Mouse (Mus musculus) forebrain, embryonic 16.5 days (tissue): ENCODE measurements at regions not wholly inside any gene's neighbourhood (a gene's known extent, or its start where the extent isn't known, plus 50 kb on each side); places are given as distances from the start of the nearest gene placed in this dataset.

Experiments used
- ATAC-seq: fragments of 200-750 bp; cut with Nextera tagmentation; 2 replicates; pipeline ENCODE4 v1.8.0; 2017; ENCODE audit warnings: mild to moderate bottlenecking, moderate library complexity
- H3K27ac ChIP-seq: fragments of 300-500 bp; sonication (generic); 2 replicates; pipeline ENCODE4 v1.5.1; 2014; ENCODE audit warnings: low read length, control low read depth
- H3K27me3 ChIP-seq: fragments of 300-500 bp; sonication (generic); replicated peaks from 2 replicates; pipeline ENCODE4 v1.6.1; 2014; ENCODE audit warnings: low read length; ENCODE audit not compliant: control insufficient read depth, insufficient read depth
- H3K36me3 ChIP-seq: fragments of 300-500 bp; sonication (generic); 2 replicates; pipeline ENCODE4 v1.6.1; 2014; ENCODE audit not compliant: control insufficient read depth, insufficient read depth
- H3K4me1 ChIP-seq: fragments of 300-500 bp; sonication (generic); replicated peaks from 2 replicates; pipeline ENCODE4 v1.6.1; 2014; ENCODE audit warnings: low read length; ENCODE audit not compliant: control insufficient read depth, insufficient read depth
- H3K4me2 ChIP-seq: fragments of 300-500 bp; sonication (generic); 2 replicates; pipeline ENCODE4 v1.6.1; 2014; ENCODE audit warnings: mild to moderate bottlenecking, low read length, control low read depth
- H3K4me3 ChIP-seq: fragments of 300-500 bp; sonication (generic); replicated peaks from 2 replicates; pipeline ENCODE4 v1.5.1; 2014; ENCODE audit warnings: mild to moderate bottlenecking, low read length, control low read depth
- H3K9ac ChIP-seq: fragments of 300-500 bp; sonication (generic); replicated peaks from 2 replicates; pipeline ENCODE4 v1.6.1; 2014; ENCODE audit warnings: low read depth, low read length, control low read depth
- H3K9me3 ChIP-seq: fragments of 300-500 bp; sonication (generic); 2 replicates; pipeline ENCODE4 v1.6.1; 2016; ENCODE audit warnings: low read length; ENCODE audit not compliant: control insufficient read depth
- WGBS: fragments of 180-500 bp; shearing (Covaris S2); extraction: QIAGEN DNeasy Blood & Tissue Kit; methylation state at CpG from one replicate; pipeline ENCODE4 v1.1.7; 2014; 5-methylcytosine and 5-hydroxymethylcytosine counted together

GRCm38 (mm10) chr10:111836802-111837201 is 135.7 kb upstream of the Krr1 start:
- H3K36me3 ChIP-seq: no peaks in the 10 kb centered on the region
- 0 out of 2 replicates have a peak, but pooled peaks cover 2% of the 10 kb centered on the region for H3K4me1 ChIP-seq
- 93% methylated on average over 4 of the region's 4 CpGs for WGBS
- H3K27ac ChIP-seq: no peak overlapping the region
- no peak overlapping the region for H3K9ac ChIP-seq
- H3K27me3 ChIP-seq: no peaks in the 10 kb centered on the region
- ATAC-seq: no peak
- H3K4me2 ChIP-seq: no peak overlapping the region
- no peaks in the 10 kb centered on the region for H3K9me3 ChIP-seq
- no peak overlapping the region for H3K4me3 ChIP-seq

- Histone ChIP-seq H3K4me3 (no peak overlapping the region), H3K9ac (no peak overlapping the region), H3K27ac (no peak overlapping the region), H3K36me3 (no peaks in the 10 kb centered on the region), H3K9me3 (no peaks in the 10 kb centered on the region), H3K27me3 (no peaks in the 10 kb centered on the region), H3K4me2 (no peak overlapping the region), H3K4me1 (no peaks in the 10 kb centered on the region)
- no peak for ATAC-seq
- 56% methylated on average over 11 of the region's 11 CpGs for WGBS
Observed at GRCm38 (mm10) chr10:111842321-111842775, 130.1 kb upstream of the Krr1 start.

- no peaks in the 10 kb centered on the region for H3K9me3 ChIP-seq
- H3K9ac ChIP-seq: no peak overlapping the region
- no peaks in the 10 kb centered on the region for H3K4me1 ChIP-seq
- H3K27ac ChIP-seq: no peak overlapping the region
- H3K27me3 ChIP-seq: no peaks in the 10 kb centered on the region
- no peak for ATAC-seq
- WGBS: 72% methylated on average over 7 of the region's 7 CpGs
- no peak overlapping the region for H3K4me3 ChIP-seq
- H3K4me2 ChIP-seq: no peak overlapping the region
- no peaks in the 10 kb centered on the region for H3K36me3 ChIP-seq
Observed at GRCm38 (mm10) chr10:111842896-111843295, 129.6 kb upstream of the Krr1 start.

- Histone ChIP-seq H3K4me3 (no peak overlapping the region), H3K27ac (no peak overlapping the region), H3K9me3 (no peaks in the 10 kb centered on the region), H3K4me2 (no peak overlapping the region), H3K4me1 (no peaks in the 10 kb centered on the region), H3K9ac (no peak overlapping the region), H3K27me3 (no peaks in the 10 kb centered on the region), H3K36me3 (no peaks in the 10 kb centered on the region)
- WGBS: 37% methylated on average over 9 of the region's 9 CpGs
- no peak for ATAC-seq
Observed at GRCm38 (mm10) chr10:111843301-111843700, 129.2 kb upstream of the Krr1 start.

- H3K27ac ChIP-seq: no peak overlapping the region
- ATAC-seq: no peak
- H3K4me3 ChIP-seq: no peak overlapping the region
- H3K27me3 ChIP-seq: no peaks in the 10 kb centered on the region
- H3K36me3 ChIP-seq: no peaks in the 10 kb centered on the region
- 74% methylated on average over 10 of the region's 10 CpGs for WGBS
- H3K9me3 ChIP-seq: no peaks in the 10 kb centered on the region
- H3K4me2 ChIP-seq: no peak overlapping the region
- no peak overlapping the region for H3K9ac ChIP-seq
- no peaks in the 10 kb centered on the region for H3K4me1 ChIP-seq
Observed at GRCm38 (mm10) chr10:111844144-111844543, 128.3 kb upstream of the Krr1 start.

GRCm38 (mm10) chr10:111845946-111846345 is 126.5 kb upstream of the Krr1 start:
- WGBS: 94% methylated on average over 2 of the region's 2 CpGs
- H3K9ac ChIP-seq: no peak overlapping the region

GRCm38 (mm10) chr10:111854254-111854653 is 118.2 kb upstream of the Krr1 start:
- Histone ChIP-seq H3K9me3 (no peaks in the 10 kb centered on the region), H3K27ac (no peak overlapping the region), H3K4me3 (no peak overlapping the region), H3K36me3 (no peaks in the 10 kb centered on the region), H3K27me3 (no peaks in the 10 kb centered on the region), H3K9ac (no peak overlapping the region), H3K4me1 (no peaks in the 10 kb centered on the region), H3K4me2 (no peak overlapping the region)
- WGBS: 78% methylated on average over 5 of the region's 5 CpGs
- no peak for ATAC-seq

More at GRCm38 (mm10) chr10:111845946-111846345, 126.5 kb upstream of the Krr1 start:
- H3K36me3 ChIP-seq: no peaks in the 10 kb centered on the region
- ATAC-seq: no peak
- H3K9me3 ChIP-seq: no peaks in the 10 kb centered on the region
- no peak overlapping the region for H3K4me3 ChIP-seq
- no peaks in the 10 kb centered on the region for H3K27me3 ChIP-seq
- no peak overlapping the region for H3K4me2 ChIP-seq
- H3K27ac ChIP-seq: no peak overlapping the region
- H3K4me1 ChIP-seq: no peaks in the 10 kb centered on the region

- Histone ChIP-seq H3K36me3 (no peaks in the 10 kb centered on the region), H3K4me2 (no peak overlapping the region), H3K9ac (no peak overlapping the region), H3K4me1 (no peaks in the 10 kb centered on the region), H3K27ac (no peak overlapping the region), H3K9me3 (no peaks in the 10 kb centered on the region), H3K27me3 (no peaks in the 10 kb centered on the region), H3K4me3 (no peak overlapping the region)
- WGBS: 95% methylated on average over 18 of the region's 18 CpGs
- no peak for ATAC-seq
Observed at GRCm38 (mm10) chr10:111855496-111855895, 117.0 kb upstream of the Krr1 start.

- Histone ChIP-seq H3K4me2 (no peak overlapping the region), H3K27me3 (no peaks in the 10 kb centered on the region), H3K4me3 (no peak overlapping the region), H3K27ac (no peak overlapping the region), H3K4me1 (no peaks in the 10 kb centered on the region), H3K36me3 (no peaks in the 10 kb centered on the region), H3K9me3 (no peaks in the 10 kb centered on the region), H3K9ac (no peak overlapping the region)
- WGBS: 87% methylated on average over 6 of the region's 6 CpGs
- no peak for ATAC-seq
Observed at GRCm38 (mm10) chr10:111858403-111858802, 114.1 kb upstream of the Krr1 start.

- no peak overlapping the region for H3K4me2 ChIP-seq
- ATAC-seq: no peak
- H3K9me3 ChIP-seq: no peaks in the 10 kb centered on the region
- H3K36me3 ChIP-seq: no peaks in the 10 kb centered on the region
- 0 out of 2 replicates have a peak, but pooled peaks cover 2% of the 10 kb centered on the region for H3K4me1 ChIP-seq
- WGBS: 78% methylated on average over 8 of the region's 8 CpGs
- H3K4me3 ChIP-seq: no peak overlapping the region
- no peak overlapping the region for H3K27ac ChIP-seq
- no peak overlapping the region for H3K9ac ChIP-seq
- H3K27me3 ChIP-seq: no peaks in the 10 kb centered on the region
Observed at GRCm38 (mm10) chr10:111865286-111865830, 107.1 kb upstream of the Krr1 start.
